Mouse (Mus musculus) embryonic fibroblast, embryonic 13.5 days (primary cell): Measurements from ENCODE around the gene Dusp15.

Experiments used
- CTCF ChIP-seq: IDR thresholded peaks from 2 replicates; pipeline ENCODE4 v1.5.1; 2011; ENCODE audit warnings: mild to moderate bottlenecking, control low read depth, low read length, moderate library complexity, borderline replicate concordance; ENCODE audit not compliant: insufficient read depth
- POLR2A ChIP-seq: IDR thresholded peaks from 2 replicates; pipeline ENCODE4 v1.6.1; 2011; ENCODE audit warnings: low read depth, mild to moderate bottlenecking, control low read depth, low read length, moderate library complexity

DNA sequence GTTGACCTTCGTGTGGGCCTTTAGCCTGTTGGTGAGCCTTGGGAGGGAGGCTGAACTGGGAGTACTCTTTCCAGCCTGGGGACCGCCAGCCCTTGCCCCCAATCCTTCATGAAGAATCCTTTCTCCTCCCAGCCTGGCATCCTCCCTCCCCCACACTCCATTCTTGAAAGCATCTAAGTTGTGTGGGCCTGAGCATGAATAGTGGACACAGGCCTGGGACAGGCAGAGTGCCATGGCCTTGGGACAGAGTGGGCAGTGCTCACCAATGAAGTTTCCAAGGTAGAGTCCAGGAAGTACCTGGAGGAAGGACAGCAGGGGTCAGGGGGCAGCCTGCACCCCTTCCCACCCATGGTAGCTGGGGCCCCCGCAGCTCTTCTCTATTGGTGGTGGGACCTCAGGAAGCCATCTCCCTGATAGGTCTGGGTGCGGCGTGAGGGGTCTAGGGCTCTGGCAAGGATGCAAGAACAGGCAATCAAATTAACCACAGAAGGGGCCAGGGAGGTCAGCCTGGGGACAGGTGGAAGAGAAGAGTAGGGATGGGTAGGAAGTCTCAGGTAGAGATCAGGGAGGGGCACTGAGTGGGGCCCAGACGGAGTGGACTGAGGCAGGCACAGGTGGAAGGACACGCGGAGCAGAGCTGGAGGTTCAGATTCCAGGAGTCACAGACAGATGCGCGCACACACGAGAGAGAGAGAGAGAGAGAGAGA is 987 bp downstream of the Dusp15 start:
- TF ChIP-seq CTCF (no peak), POLR2A (no peak)
